Mouse (Mus musculus) v-Abl transformed pro-B cells (cell line): ENCODE measurements around the gene Ppp1r11.

Experiments used
- in situ Hi-C, 2 experiments: fragments of 400-800 bp; cut with MboI; formaldehyde crosslinking; loops; one replicate each; pipeline ENCODE4 v1.15.1; 2025; ENCODE audit not compliant: unreplicated experiment in 2 of 2

Ppp1r11 gene

GRCm38 (mm10) chr17:36950981-36951947 lies at the start of gene Ppp1r11:
Gene Ppp1r11, minus strand, starts transcription at chr17:36951741.
- in situ Hi-C loops = loop anchor here in 1 of 2 experiments (25.0 kb wide), 1 partner anchor 989 kb away; the partner anchor contains the start of gene Abcf1

GRCm38 (mm10) chr17:37000863-37001262 lies 49.3 kb upstream of the Ppp1r11 start, which contains the start of gene Zfp57:
Gene Zfp57, plus strand, starts transcription at chr17:37001163.
- in situ Hi-C loops = no loop called here

GRCm38 (mm10) chr17:36998477-36998876 lies 46.9 kb upstream of the Ppp1r11 start:
- in situ Hi-C loops = loop anchor here in 1 of 2 experiments (5.0 to 10.0 kb wide), 2 partner anchors 81 to 206 kb away; partner anchors contain the start of gene Olfr94

GRCm38 (mm10) chr17:36997033-36997735 lies 45.6 kb upstream of the Ppp1r11 start:
- in situ Hi-C loops = loop anchor here in 1 of 2 experiments (5.0 to 10.0 kb wide), 2 partner anchors 80 to 208 kb away; partner anchors contain the start of gene Olfr94

- in situ Hi-C loops = loop anchor here in 1 of 2 experiments (5.0 to 10.0 kb wide), 2 partner anchors 78 to 209 kb away; partner anchors contain the start of gene Olfr94
These were observed 43.9 kb upstream of the Ppp1r11 start for GRCm38 (mm10) chr17:36995448-36995847.

- in situ Hi-C loops = loop anchor here (5.0 to 10.0 kb wide), 2 partner anchors 77 to 210 kb away; partner anchors contain the start of gene Olfr94 (in 1 of the 2)
These were observed 43.0 kb upstream of the Ppp1r11 start for GRCm38 (mm10) chr17:36994528-36994927.

GRCm38 (mm10) chr17:36993770-36994325 lies 42.3 kb upstream of the Ppp1r11 start:
- in situ Hi-C loops = loop anchor here (5.0 to 10.0 kb wide), 2 partner anchors 77 to 211 kb away; partner anchors contain the start of gene Olfr94 (in 1 of the 2)

- in situ Hi-C loops = loop anchor here (5.0 to 10.0 kb wide), 2 partner anchors 75 to 212 kb away; partner anchors contain the start of gene Olfr94 (in 1 of the 2)
These were observed 41.0 kb upstream of the Ppp1r11 start for GRCm38 (mm10) chr17:36992336-36993104.

GRCm38 (mm10) chr17:36990630-36991029 lies 39.1 kb upstream of the Ppp1r11 start:
- in situ Hi-C loops = loop anchor here (5.0 to 10.0 kb wide), 2 partner anchors 73 to 214 kb away; partner anchors contain the start of gene Olfr94 (in 1 of the 2)

- in situ Hi-C loops = no loop called here
These were observed 37.9 kb upstream of the Ppp1r11 start, which contains the start of gene H2-M5 for GRCm38 (mm10) chr17:36989437-36989836. Gene H2-M5, minus strand, starts transcription at chr17:36989537.

GRCm38 (mm10) chr17:36988475-36988874 lies 36.9 kb upstream of the Ppp1r11 start:
- in situ Hi-C loops = no loop called here

GRCm38 (mm10) chr17:36982253-36983155 lies 31.0 kb upstream of the Ppp1r11 start:
- in situ Hi-C loops = no loop called here

- in situ Hi-C loops = no loop called here
These were observed 30.3 kb upstream of the Ppp1r11 start for GRCm38 (mm10) chr17:36981845-36982244.

GRCm38 (mm10) chr17:36981221-36981813 lies 29.8 kb upstream of the Ppp1r11 start, which contains the start of gene 2410137M14Rik:
Gene 2410137M14Rik, minus strand, starts transcription at chr17:36981237.
- in situ Hi-C loops = no loop called here

- in situ Hi-C loops = loop anchor here in 1 of 2 experiments (25.0 kb wide), 1 partner anchor 1011 kb away; the partner anchor contains the start of gene Abcf1
These were observed 21.8 kb upstream of the Ppp1r11 start for GRCm38 (mm10) chr17:36973271-36973787.

- in situ Hi-C loops = loop anchor here in 1 of 2 experiments (25.0 kb wide), 1 partner anchor 1010 kb away; the partner anchor contains the start of gene Abcf1
These were observed 21.2 kb upstream of the Ppp1r11 start for GRCm38 (mm10) chr17:36972791-36973190.

- in situ Hi-C loops = loop anchor here in 1 of 2 experiments (25.0 kb wide), 1 partner anchor 1009 kb away; the partner anchor contains the start of gene Abcf1
These were observed 19.8 kb upstream of the Ppp1r11 start for GRCm38 (mm10) chr17:36971172-36971850.
